Mouse (Mus musculus) hindbrain, embryonic 13.5 days (tissue): ENCODE measurements around the gene Irgm1. TPM values are rescaled to one million over a fixed set of nuclear protein-coding genes. Genes with fewer than 3 reads are reported as not detected.
"Not testable (repeated sequence)": the region's sequence is repeated elsewhere in the genome, so short reads cannot be mapped to it uniquely, and the experiment has no call there.

Experiments
- ATAC-seq: fragments of 200-750 bp; cut with Nextera tagmentation; 2 replicates; pipeline ENCODE4 v1.8.0; 2017; ENCODE audit warnings: moderate TSS enrichment; ENCODE audit not compliant: low FRiP score
- H3K27ac ChIP-seq: fragments of 300-500 bp; sonication (generic); 2 replicates; pipeline ENCODE4 v1.5.1; 2015; ENCODE audit warnings: inconsistent platforms, mild to moderate bottlenecking, moderate library complexity
- H3K27me3 ChIP-seq: fragments of 300-500 bp; sonication (generic); 2 replicates; pipeline ENCODE4 v1.6.1; 2015; ENCODE audit warnings: mild to moderate bottlenecking, inconsistent platforms
- H3K36me3 ChIP-seq: fragments of 300-500 bp; sonication (generic); 2 replicates; pipeline ENCODE4 v1.6.1; 2015; ENCODE audit warnings: mild to moderate bottlenecking, inconsistent platforms
- H3K4me1 ChIP-seq: fragments of 300-500 bp; sonication (generic); replicated peaks from 2 replicates; pipeline ENCODE4 v1.6.1; 2015; ENCODE audit warnings: inconsistent platforms
- H3K4me2 ChIP-seq: fragments of 300-500 bp; sonication (generic); 2 replicates; pipeline ENCODE4 v1.6.1; 2015; ENCODE audit warnings: inconsistent platforms, mild to moderate bottlenecking, moderate library complexity
- H3K4me3 ChIP-seq: fragments of 300-500 bp; sonication (generic); 2 replicates; pipeline ENCODE4 v1.5.1; 2015; ENCODE audit warnings: mild to moderate bottlenecking, inconsistent platforms
- H3K9ac ChIP-seq: fragments of 300-500 bp; sonication (generic); 2 replicates; pipeline ENCODE4 v1.6.1; 2015; ENCODE audit warnings: mild to moderate bottlenecking, inconsistent platforms
- H3K9me3 ChIP-seq: fragments of 300-500 bp; sonication (generic); 2 replicates; pipeline ENCODE4 v1.6.1; 2016; ENCODE audit warnings: inconsistent platforms
- WGBS: fragments of 180-500 bp; shearing (Covaris S2); methylation state at CpG from one replicate; pipeline ENCODE4 v1.1.7; 2015; 5-methylcytosine and 5-hydroxymethylcytosine counted together
- polyA plus RNA-seq: library from polyadenylated mRNA; unstranded; fragments of >200 nt; fragmentation: Nextera tagmentation; extraction: Ambion mirVana; gene quantifications from 2 replicates; pipeline ENCODE4 v1.2.1, GENCODE M21; 2015

The Irgm1 gene
- polyA plus RNA-seq: 2.7 and 2.8 TPM in 2 replicates

GRCm38 (mm10) chr11:48871201-48871772 lies at the start of gene Irgm1:
TSS of gene Irgm1 (minus strand) at chr11:48871683.
- peaks cover 16% of the 10 kb centered on the region for H3K4me1 ChIP-seq
- peak within 1 kb of the TSS; percentile 63 for H3K9ac ChIP-seq
- no peaks in the 10 kb centered on the region for H3K9me3 ChIP-seq
- peak within 1 kb of the TSS; percentile 42 for H3K4me3 ChIP-seq
- 2% methylated on average over 19 of the region's 19 CpGs for WGBS
- H3K36me3 ChIP-seq: no peaks in the 10 kb centered on the region
- ATAC-seq: peak; percentile 49; the same call in 1 of the 2 replicates
- peak within 1 kb of the TSS; percentile 73 for H3K4me2 ChIP-seq
- no peak within 1 kb of the TSS for H3K27ac ChIP-seq
- H3K27me3 ChIP-seq: peaks cover 15% of the 10 kb centered on the region

- Histone ChIP-seq H3K4me1 (no peaks in the 10 kb centered on the region), H3K9ac (no peak overlapping the region), H3K36me3 (no peaks in the 10 kb centered on the region), H3K9me3 (no peaks in the 10 kb centered on the region), H3K4me3 (no peak overlapping the region), H3K27ac (no peak overlapping the region), H3K27me3 (no peaks in the 10 kb centered on the region), H3K4me2 (no peak overlapping the region)
- no peak for ATAC-seq
- 84% methylated on average over 3 of the region's 3 CpGs for WGBS
Measured at GRCm38 (mm10) chr11:48918380-48918779, 46.9 kb upstream of the Irgm1 start.

- no peaks in the 10 kb centered on the region for H3K9me3 ChIP-seq
- H3K27ac ChIP-seq: no peak overlapping the region
- H3K4me3 ChIP-seq: no peak overlapping the region
- H3K4me1 ChIP-seq: no peaks in the 10 kb centered on the region
- 100% methylated on average over 1 of the region's 1 CpGs for WGBS
- H3K4me2 ChIP-seq: no peak overlapping the region
- no peaks in the 10 kb centered on the region for H3K36me3 ChIP-seq
- H3K27me3 ChIP-seq: no peaks in the 10 kb centered on the region
- no peak for ATAC-seq
- H3K9ac ChIP-seq: no peak overlapping the region
Measured at GRCm38 (mm10) chr11:48913611-48914010, 42.1 kb upstream of the Irgm1 start.

GRCm38 (mm10) chr11:48908459-48908858 lies 37.0 kb upstream of the Irgm1 start:
- Histone ChIP-seq H3K27me3 (no peaks in the 10 kb centered on the region), H3K9ac (no peak overlapping the region), H3K4me1 (no peaks in the 10 kb centered on the region), H3K36me3 (no peaks in the 10 kb centered on the region), H3K27ac (no peak overlapping the region), H3K4me2 (no peak overlapping the region), H3K9me3 (no peaks in the 10 kb centered on the region), H3K4me3 (no peak overlapping the region)
- WGBS: 74% methylated on average over 1 of the region's 1 CpGs
- no peak for ATAC-seq

GRCm38 (mm10) chr11:48902021-48902420 lies 30.5 kb upstream of the Irgm1 start, which contains the start of gene Gm5431:
TSS of gene Gm5431 (minus strand) at chr11:48902214.
- H3K27me3 ChIP-seq: no peaks in the 10 kb centered on the region
- WGBS: 77% methylated on average over 2 of the region's 2 CpGs
- ATAC-seq: no peak
- no peaks in the 10 kb centered on the region for H3K36me3 ChIP-seq
- H3K9ac ChIP-seq: no peak within 1 kb of the TSS
- H3K27ac ChIP-seq: no peak within 1 kb of the TSS
- no peak within 1 kb of the TSS for H3K4me2 ChIP-seq
- H3K4me3 ChIP-seq: no peak within 1 kb of the TSS
- H3K4me1 ChIP-seq: no peaks in the 10 kb centered on the region
- no peaks in the 10 kb centered on the region for H3K9me3 ChIP-seq

GRCm38 (mm10) chr11:48901567-48901930 lies 30.1 kb upstream of the Irgm1 start:
- not testable (repeated sequence) for H3K4me1 ChIP-seq, H3K36me3 ChIP-seq, H3K27me3 ChIP-seq, H3K4me3 ChIP-seq, H3K27ac ChIP-seq, H3K9ac ChIP-seq, H3K4me2 ChIP-seq, H3K9me3 ChIP-seq, ATAC-seq
- WGBS: 95% methylated on average over 1 of the region's 1 CpGs

- not testable (repeated sequence) for H3K9me3 ChIP-seq, H3K4me3 ChIP-seq, H3K36me3 ChIP-seq, ATAC-seq, H3K27me3 ChIP-seq, H3K4me2 ChIP-seq, H3K4me1 ChIP-seq, H3K9ac ChIP-seq, H3K27ac ChIP-seq
- 90% methylated on average over 6 of the region's 6 CpGs for WGBS
Measured at GRCm38 (mm10) chr11:48900654-48901566, 29.4 kb upstream of the Irgm1 start.

GRCm38 (mm10) chr11:48898812-48899431 lies 27.4 kb upstream of the Irgm1 start:
- Histone ChIP-seq H3K4me3 (no peak overlapping the region), H3K27ac (no peak overlapping the region), H3K4me1 (no peaks in the 10 kb centered on the region), H3K4me2 (no peak overlapping the region), H3K9me3 (no peaks in the 10 kb centered on the region), H3K36me3 (no peaks in the 10 kb centered on the region), H3K27me3 (no peaks in the 10 kb centered on the region), H3K9ac (no peak overlapping the region)
- WGBS: 84% methylated on average over 2 of the region's 2 CpGs
- ATAC-seq: no peak

- H3K36me3 ChIP-seq: no peaks in the 10 kb centered on the region
- peaks cover 11% of the 10 kb centered on the region for H3K27me3 ChIP-seq
- H3K27ac ChIP-seq: no peak overlapping the region
- H3K4me2 ChIP-seq: no peak overlapping the region
- H3K9ac ChIP-seq: no peak overlapping the region
- H3K9me3 ChIP-seq: no peaks in the 10 kb centered on the region
- no peak for ATAC-seq
- H3K4me1 ChIP-seq: peaks cover 6% of the 10 kb centered on the region
- no peak overlapping the region for H3K4me3 ChIP-seq
- 96% methylated on average over 1 of the region's 1 CpGs for WGBS
Measured at GRCm38 (mm10) chr11:48876680-48877079, 5.2 kb upstream of the Irgm1 start.

- Histone ChIP-seq H3K4me1 (peaks cover 16% of the 10 kb centered on the region), H3K27me3 (peaks cover 15% of the 10 kb centered on the region)
- not testable (repeated sequence) for H3K4me3 ChIP-seq, H3K27ac ChIP-seq, H3K4me2 ChIP-seq, ATAC-seq, H3K9me3 ChIP-seq, H3K36me3 ChIP-seq, H3K9ac ChIP-seq
- 71% methylated on average over 1 of the region's 1 CpGs for WGBS
Measured at GRCm38 (mm10) chr11:48875343-48875837, 3.9 kb upstream of the Irgm1 start.

- ATAC-seq: peak; percentile 70
- Histone ChIP-seq H3K4me3 (no peak overlapping the region), H3K36me3 (no peaks in the 10 kb centered on the region), H3K9me3 (no peaks in the 10 kb centered on the region), H3K9ac (no peak overlapping the region), H3K27me3 (peaks cover 15% of the 10 kb centered on the region), H3K27ac (no peak overlapping the region), H3K4me1 (peaks cover 16% of the 10 kb centered on the region), H3K4me2 (no peak overlapping the region)
- 1% methylated on average over 4 of the region's 4 CpGs for WGBS
Measured at GRCm38 (mm10) chr11:48874465-48874864, 3.0 kb upstream of the Irgm1 start.

- WGBS: 73% methylated on average over 10 of the region's 10 CpGs
- no peak for ATAC-seq
- H3K27me3 ChIP-seq: peaks cover 15% of the 10 kb centered on the region
Measured at GRCm38 (mm10) chr11:48873591-48874290, 2.3 kb upstream of the Irgm1 start.

More at GRCm38 (mm10) chr11:48873591-48874290, 2.3 kb upstream of the Irgm1 start:
- H3K36me3 ChIP-seq: no peaks in the 10 kb centered on the region
- no peak overlapping the region for H3K4me2 ChIP-seq
- no peaks in the 10 kb centered on the region for H3K9me3 ChIP-seq
- no peak overlapping the region for H3K9ac ChIP-seq
- no peak overlapping the region for H3K4me3 ChIP-seq
- no peak overlapping the region for H3K27ac ChIP-seq
- H3K4me1 ChIP-seq: peaks cover 16% of the 10 kb centered on the region
